Mouse (Mus musculus): Measurements from ENCODE around the gene Mrps23. TPM values are rescaled to one million over a fixed set of nuclear protein-coding genes. Genes with fewer than 3 reads are reported as not detected.

Mrps23 gene
- 54.1 and 59.1 TPM in 2 replicates for polyA plus RNA-seq (2015; fragmentation: Nextera tagmentation; extraction: Ambion mirVana)

- Histone ChIP-seq H3K27ac (ENCODE audit: low read depth, low read length) (peak within 1 kb of the TSS; percentile 89), H3K27me3 (replicated peaks; ENCODE audit: control insufficient read depth, insufficient read depth, low read length) (no peaks in the 10 kb centered on the region), H3K4me1 (replicated peaks; ENCODE audit: control insufficient read depth, insufficient read depth, low read length) (peaks cover 10% of the 10 kb centered on the region), H3K4me3 (ENCODE audit: low read depth, low read length) (peak within 1 kb of the TSS; percentile 85), H3K36me3 (ENCODE audit: control insufficient read depth, insufficient read depth) (no peaks in the 10 kb centered on the region), H3K9me3 (ENCODE audit: control insufficient read depth) (no peaks in the 10 kb centered on the region), H3K4me2 (replicated peaks; ENCODE audit: low read depth) (peak within 1 kb of the TSS; percentile 84), H3K9ac (ENCODE audit: low read depth, low read length) (peak within 1 kb of the TSS; percentile 70)
- WGBS: under 1% methylated on average over 51 of the region's 51 CpGs
- peak; percentile 72 for TF ChIP-seq CTCF (IDR thresholded peaks at IDR 0.05; ENCODE audit: low read depth)
- peak; percentile 92 for ATAC-seq
These were observed at the start of gene Mrps23 for GRCm38 (mm10) chr11:88203712-88204532. Gene Mrps23, plus strand, starts transcription at chr11:88204388.

GRCm38 (mm10) chr11:88154500-88154899 is 49.7 kb upstream of the Mrps23 start:
- no peak for ATAC-seq
- Histone ChIP-seq H3K4me1 (replicated peaks; ENCODE audit: control insufficient read depth, insufficient read depth, low read length) (peaks cover 12% of the 10 kb centered on the region; the same call in 1 of the 2 replicates), H3K4me2 (replicated peaks; ENCODE audit: low read depth) (no peak overlapping the region), H3K27me3 (replicated peaks; ENCODE audit: control insufficient read depth, insufficient read depth, low read length) (no peaks in the 10 kb centered on the region), H3K9ac (ENCODE audit: low read depth, low read length) (no peak overlapping the region), H3K36me3 (ENCODE audit: control insufficient read depth, insufficient read depth) (no peaks in the 10 kb centered on the region), H3K27ac (ENCODE audit: low read depth, low read length) (no peak overlapping the region), H3K4me3 (ENCODE audit: low read depth, low read length) (no peak overlapping the region), H3K9me3 (ENCODE audit: control insufficient read depth) (no peaks in the 10 kb centered on the region)
- 55% methylated on average over 8 of the region's 8 CpGs for WGBS
- TF ChIP-seq CTCF (IDR thresholded peaks at IDR 0.05; ENCODE audit: low read depth): no peak

- ATAC-seq: no peak
- no peak overlapping the region for H3K4me2 ChIP-seq (replicated peaks; ENCODE audit: low read depth)
- H3K9ac ChIP-seq (ENCODE audit: low read depth, low read length): no peak overlapping the region
- H3K4me1 ChIP-seq (replicated peaks; ENCODE audit: control insufficient read depth, insufficient read depth, low read length): peaks cover 12% of the 10 kb centered on the region; the same call in 1 of the 2 replicates
- no peaks in the 10 kb centered on the region for H3K9me3 ChIP-seq (ENCODE audit: control insufficient read depth)
- no peak for TF ChIP-seq CTCF (IDR thresholded peaks at IDR 0.05; ENCODE audit: low read depth)
- H3K27me3 ChIP-seq (replicated peaks; ENCODE audit: control insufficient read depth, insufficient read depth, low read length): no peaks in the 10 kb centered on the region
- H3K4me3 ChIP-seq (ENCODE audit: low read depth, low read length): no peak overlapping the region
- WGBS: 73% methylated on average over 3 of the region's 3 CpGs
- H3K36me3 ChIP-seq (ENCODE audit: control insufficient read depth, insufficient read depth): no peaks in the 10 kb centered on the region
- peak overlapping the region; percentile 62; the same call in 1 of the 2 replicates for H3K27ac ChIP-seq (ENCODE audit: low read depth, low read length)
These were observed 48.7 kb upstream of the Mrps23 start for GRCm38 (mm10) chr11:88155451-88155850.

- no peak for TF ChIP-seq CTCF (IDR thresholded peaks at IDR 0.05; ENCODE audit: low read depth)
- Histone ChIP-seq H3K36me3 (ENCODE audit: control insufficient read depth, insufficient read depth) (no peaks in the 10 kb centered on the region), H3K27me3 (replicated peaks; ENCODE audit: control insufficient read depth, insufficient read depth, low read length) (no peaks in the 10 kb centered on the region), H3K4me3 (ENCODE audit: low read depth, low read length) (no peak overlapping the region), H3K4me2 (replicated peaks; ENCODE audit: low read depth) (no peak overlapping the region), H3K9me3 (ENCODE audit: control insufficient read depth) (no peaks in the 10 kb centered on the region), H3K9ac (ENCODE audit: low read depth, low read length) (no peak overlapping the region), H3K4me1 (replicated peaks; ENCODE audit: control insufficient read depth, insufficient read depth, low read length) (peaks cover 12% of the 10 kb centered on the region; the same call in 1 of the 2 replicates), H3K27ac (ENCODE audit: low read depth, low read length) (peak overlapping the region; percentile 62)
- ATAC-seq: no peak
- 45% methylated on average over 8 of the region's 8 CpGs for WGBS
These were observed 48.2 kb upstream of the Mrps23 start for GRCm38 (mm10) chr11:88155998-88156397.

GRCm38 (mm10) chr11:88156403-88156802 is 47.8 kb upstream of the Mrps23 start:
- Histone ChIP-seq H3K9ac (ENCODE audit: low read depth, low read length) (no peak overlapping the region), H3K27ac (ENCODE audit: low read depth, low read length) (peak overlapping the region; percentile 62), H3K4me3 (ENCODE audit: low read depth, low read length) (no peak overlapping the region), H3K4me1 (replicated peaks; ENCODE audit: control insufficient read depth, insufficient read depth, low read length) (peaks cover 8% of the 10 kb centered on the region; the same call in 1 of the 2 replicates), H3K9me3 (ENCODE audit: control insufficient read depth) (no peaks in the 10 kb centered on the region), H3K27me3 (replicated peaks; ENCODE audit: control insufficient read depth, insufficient read depth, low read length) (no peaks in the 10 kb centered on the region), H3K4me2 (replicated peaks; ENCODE audit: low read depth) (no peak overlapping the region), H3K36me3 (ENCODE audit: control insufficient read depth, insufficient read depth) (no peaks in the 10 kb centered on the region)
- no peak for ATAC-seq
- no peak for TF ChIP-seq CTCF (IDR thresholded peaks at IDR 0.05; ENCODE audit: low read depth)
- WGBS: 53% methylated on average over 2 of the region's 2 CpGs

- no peak overlapping the region for H3K4me2 ChIP-seq (replicated peaks; ENCODE audit: low read depth)
- 0 out of 2 replicates have a peak, but pooled peaks cover 4% of the 10 kb centered on the region for H3K4me1 ChIP-seq (replicated peaks; ENCODE audit: control insufficient read depth, insufficient read depth, low read length)
- H3K36me3 ChIP-seq (ENCODE audit: control insufficient read depth, insufficient read depth): no peaks in the 10 kb centered on the region
- no peak overlapping the region for H3K9ac ChIP-seq (ENCODE audit: low read depth, low read length)
- H3K4me3 ChIP-seq (ENCODE audit: low read depth, low read length): no peak overlapping the region
- ATAC-seq: no peak
- no peaks in the 10 kb centered on the region for H3K27me3 ChIP-seq (replicated peaks; ENCODE audit: control insufficient read depth, insufficient read depth, low read length)
- WGBS: 56% methylated on average over 5 of the region's 5 CpGs
- H3K27ac ChIP-seq (ENCODE audit: low read depth, low read length): peak overlapping the region; percentile 11; the same call in 1 of the 2 replicates
- no peaks in the 10 kb centered on the region for H3K9me3 ChIP-seq (ENCODE audit: control insufficient read depth)
- no peak for TF ChIP-seq CTCF (IDR thresholded peaks at IDR 0.05; ENCODE audit: low read depth)
These were observed 45.3 kb upstream of the Mrps23 start for GRCm38 (mm10) chr11:88158842-88159246.
